In the genomic region with DNA sequence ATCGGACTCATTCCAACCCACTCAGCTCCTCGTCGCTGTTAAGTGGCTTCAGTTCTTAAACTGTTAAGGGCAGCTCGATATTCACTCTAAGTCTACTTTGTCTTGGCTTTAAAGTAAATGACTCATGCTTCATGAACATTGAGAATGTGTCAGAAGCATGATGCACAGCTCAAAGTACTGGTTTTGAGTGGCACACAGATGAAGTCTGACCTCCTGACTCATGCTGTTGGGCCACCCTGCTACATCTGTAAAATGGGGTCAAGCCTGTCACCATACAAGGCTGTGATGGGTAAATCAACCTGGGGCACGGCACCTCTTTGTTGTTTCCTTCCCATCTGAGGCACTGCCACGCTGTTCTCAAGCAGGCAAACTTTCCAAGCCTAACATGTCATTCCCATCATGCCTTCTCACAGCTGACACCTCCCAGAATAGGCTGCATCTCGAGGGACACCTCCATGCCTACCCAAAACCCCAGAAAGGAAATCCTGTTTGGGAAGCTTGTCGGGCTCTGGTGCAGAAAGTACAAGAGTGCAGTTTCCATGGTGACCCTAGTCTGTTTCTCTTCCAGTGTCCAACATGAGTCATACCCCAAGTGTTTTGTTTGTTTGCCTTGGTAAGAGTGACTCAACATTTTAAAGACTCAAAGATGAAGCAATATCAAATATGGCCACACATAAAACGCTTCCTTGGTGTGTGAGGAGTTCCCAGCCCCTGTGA, we compare ENCODE assay signal across 8 mouse cellular contexts. TPM values are rescaled to one million over a fixed set of nuclear protein-coding genes. Genes with fewer than 3 reads are reported as not detected.
DNase-seq lines count a peak whose midpoint lies in the region; ATAC-seq lines count a peak whose summit lies in the region.

No protein-coding gene starts in this region.

- no peak overlapping the region for H3K9ac ChIP-seq in limb, embryonic 15.5 days
- no peak overlapping the region for H3K9ac ChIP-seq in forebrain, embryonic 14.5 days (ENCODE audit: low read length)
- no peak overlapping the region for H3K9ac ChIP-seq in midbrain, embryonic 13.5 days (replicated peaks)

- H3K27ac ChIP-seq in limb, embryonic 15.5 days: peak overlapping the region; percentile 12; the same call in 1 of the 2 replicates
- no peak overlapping the region for H3K27ac ChIP-seq in forebrain, embryonic 14.5 days (ENCODE audit: low read depth, low read length)
- no peak overlapping the region for H3K27ac ChIP-seq in midbrain, embryonic 13.5 days

- H3K4me3 ChIP-seq in limb, embryonic 15.5 days: no peak overlapping the region
- no peak overlapping the region for H3K4me3 ChIP-seq in forebrain, embryonic 14.5 days (ENCODE audit: low read depth, low read length)
- H3K4me3 ChIP-seq in midbrain, embryonic 13.5 days (replicated peaks): no peak overlapping the region

- peaks cover 93% of the 10 kb centered on the region for H3K36me3 ChIP-seq in limb, embryonic 15.5 days
- peaks cover 98% of the 10 kb centered on the region for H3K36me3 ChIP-seq in forebrain, embryonic 14.5 days (ENCODE audit: control insufficient read depth, insufficient read depth, low read length)
- peaks cover 96% of the 10 kb centered on the region for H3K36me3 ChIP-seq in midbrain, embryonic 13.5 days

- H3K9me3 ChIP-seq in limb, embryonic 15.5 days: no peaks in the 10 kb centered on the region
- H3K9me3 ChIP-seq in forebrain, embryonic 14.5 days (replicated peaks; ENCODE audit: control insufficient read depth, low read length): no peaks in the 10 kb centered on the region
- no peaks in the 10 kb centered on the region for H3K9me3 ChIP-seq in midbrain, embryonic 13.5 days

- peak; percentile 39 to 43 for DNase-seq in left cerebral cortex, adult 18-20 months (ENCODE audit: low spot score in 2 of 2)
- no peak for DNase-seq in left cerebral cortex, postnatal 4 days
- peak; percentile 53 for DNase-seq in R1 (ENCODE audit: low read depth, low spot score)
- peak; percentile 87 for DNase-seq in fibroblast of lung, adult 2 months (ENCODE audit: low read depth)
- DNase-seq in forebrain, embryonic 14.5 days (ENCODE audit: low spot score): no peak
- DNase-seq in retina, embryonic 14.5 days (ENCODE audit: low spot score): no peak

- intact Hi-C loops in left cerebral cortex, postnatal 4 days (cut with DNase I): no loop called here

- ATAC-seq in limb, embryonic 15.5 days (ENCODE audit: insufficient number of reproducible peaks, low FRiP score, low TSS enrichment, low read depth): no peak
- ATAC-seq in forebrain, embryonic 14.5 days: no peak
- no peak for ATAC-seq in midbrain, embryonic 13.5 days

- H3K4me2 ChIP-seq in limb, embryonic 15.5 days: no peak overlapping the region
- no peak overlapping the region for H3K4me2 ChIP-seq in forebrain, embryonic 14.5 days (ENCODE audit: low read length)
- no peak overlapping the region for H3K4me2 ChIP-seq in midbrain, embryonic 13.5 days (replicated peaks)

- WGBS in limb, embryonic 15.5 days: 74% methylated on average over 9 of the region's 9 CpGs
- 88% methylated on average over 9 of the region's 9 CpGs for WGBS in forebrain, embryonic 14.5 days
- WGBS in midbrain, embryonic 13.5 days: 87% methylated on average over 9 of the region's 9 CpGs

- no peaks in the 10 kb centered on the region for H3K4me1 ChIP-seq in limb, embryonic 15.5 days
- H3K4me1 ChIP-seq in forebrain, embryonic 14.5 days (ENCODE audit: control insufficient read depth, insufficient read depth, low read length): no peaks in the 10 kb centered on the region
- no peaks in the 10 kb centered on the region for H3K4me1 ChIP-seq in midbrain, embryonic 13.5 days (replicated peaks)

- H3K27me3 ChIP-seq in limb, embryonic 15.5 days: no peaks in the 10 kb centered on the region
- H3K27me3 ChIP-seq in forebrain, embryonic 14.5 days (replicated peaks; ENCODE audit: control insufficient read depth, insufficient read depth, low read length): no peaks in the 10 kb centered on the region
- H3K27me3 ChIP-seq in midbrain, embryonic 13.5 days: no peaks in the 10 kb centered on the region

RNA-seq across cellular contexts. Expression of a gene that starts 15.2 kb away (rescaled TPM):
- 10 to 100 TPM; 29.4 to 30.8 TPM for total RNA-seq in left cerebral cortex, adult 18-20 months (2021)
- total RNA-seq in left cerebral cortex, postnatal 4 days (2021): 10 to 100 TPM; 38.5 to 46.8 TPM
- 81.3 and 89.9 TPM in 2 replicates for polyA plus RNA-seq in limb, embryonic 15.5 days (2015; fragmentation: Nextera tagmentation; extraction: Ambion mirVana)
- polyA plus RNA-seq in forebrain, embryonic 14.5 days (2014; fragmentation: Nextera tagmentation; extraction: Ambion mirVana): 55.5 and 63.0 TPM in 2 replicates
- 48.4 and 49.4 TPM in 2 replicates for polyA plus RNA-seq in midbrain, embryonic 13.5 days (2015; fragmentation: Nextera tagmentation; extraction: Ambion mirVana)

RNA-seq across cellular contexts. Expression of a gene that starts 15.3 kb away (rescaled TPM):
- total RNA-seq in left cerebral cortex, adult 18-20 months (2021): 10 to 100 TPM; 21.3 to 22.2 TPM
- 10 to 100 TPM; 18.8 to 21.5 TPM for total RNA-seq in left cerebral cortex, postnatal 4 days (2021)
- 18.9 and 21.8 TPM in 2 replicates for polyA plus RNA-seq in limb, embryonic 15.5 days (2015; fragmentation: Nextera tagmentation; extraction: Ambion mirVana)
- 30.3 and 34.8 TPM in 2 replicates for polyA plus RNA-seq in forebrain, embryonic 14.5 days (2014; fragmentation: Nextera tagmentation; extraction: Ambion mirVana)
- polyA plus RNA-seq in midbrain, embryonic 13.5 days (2015; fragmentation: Nextera tagmentation; extraction: Ambion mirVana): 28.1 and 28.6 TPM in 2 replicates

RNA-seq across cellular contexts. Expression of a gene that starts 27.0 kb away (rescaled TPM):
- 10 to 100 TPM; 11.5 to 14.9 TPM for total RNA-seq in left cerebral cortex, adult 18-20 months (2021)
- total RNA-seq in left cerebral cortex, postnatal 4 days (2021): 10 to 100 TPM; 13.1 to 14.1 TPM
- 13.9 and 14.2 TPM in 2 replicates for polyA plus RNA-seq in limb, embryonic 15.5 days (2015; fragmentation: Nextera tagmentation; extraction: Ambion mirVana)
- polyA plus RNA-seq in forebrain, embryonic 14.5 days (2014; fragmentation: Nextera tagmentation; extraction: Ambion mirVana): 17.5 and 19.7 TPM in 2 replicates
- 22.9 and 23.9 TPM in 2 replicates for polyA plus RNA-seq in midbrain, embryonic 13.5 days (2015; fragmentation: Nextera tagmentation; extraction: Ambion mirVana)

RNA-seq across cellular contexts. Expression of a gene that starts 27.1 kb away (rescaled TPM):
- total RNA-seq in left cerebral cortex, adult 18-20 months (2021): 10 to 100 TPM; 34.9 to 40.0 TPM
- 10 to 100 TPM; 54.4 to 62.2 TPM for total RNA-seq in left cerebral cortex, postnatal 4 days (2021)
- 186 and 202 TPM in 2 replicates for polyA plus RNA-seq in limb, embryonic 15.5 days (2015; fragmentation: Nextera tagmentation; extraction: Ambion mirVana)
- polyA plus RNA-seq in forebrain, embryonic 14.5 days (2014; fragmentation: Nextera tagmentation; extraction: Ambion mirVana): 200 and 264 TPM in 2 replicates
- polyA plus RNA-seq in midbrain, embryonic 13.5 days (2015; fragmentation: Nextera tagmentation; extraction: Ambion mirVana): 199 and 201 TPM in 2 replicates

Comparison
In these comparisons a context has a peak if more than half of its experiments do, and no peak if none do; other contexts are left out.
1. DNase-seq: peak in left cerebral cortex, adult 18-20 months (2 of 2), R1 (single experiment) and fibroblast of lung, adult 2 months (single experiment); none in left cerebral cortex, postnatal 4 days (single experiment), forebrain, embryonic 14.5 days (single experiment) and retina, embryonic 14.5 days (single experiment).